Mouse (Mus musculus) lung, postnatal 25 days (tissue): ENCODE results near the gene Tspan3.
A peak's percentile ranks its signal among the peaks of the same experiment; 100 is the strongest.

Source experiments
- DNase-seq: peaks from one replicate; pipeline ENCODE4 v3.0.0; 2022; ENCODE audit warnings: low spot score

The Tspan3 gene

GRCm38 (mm10) chr9:56165377-56165776 is at the start of gene Tspan3:
Gene Tspan3, minus strand, starts transcription at chr9:56165477.
- no peak for DNase-seq

- peak; percentile 54 for DNase-seq
Observed at GRCm38 (mm10) chr9:56213451-56214291, 48.4 kb upstream of the Tspan3 start.

DNA sequence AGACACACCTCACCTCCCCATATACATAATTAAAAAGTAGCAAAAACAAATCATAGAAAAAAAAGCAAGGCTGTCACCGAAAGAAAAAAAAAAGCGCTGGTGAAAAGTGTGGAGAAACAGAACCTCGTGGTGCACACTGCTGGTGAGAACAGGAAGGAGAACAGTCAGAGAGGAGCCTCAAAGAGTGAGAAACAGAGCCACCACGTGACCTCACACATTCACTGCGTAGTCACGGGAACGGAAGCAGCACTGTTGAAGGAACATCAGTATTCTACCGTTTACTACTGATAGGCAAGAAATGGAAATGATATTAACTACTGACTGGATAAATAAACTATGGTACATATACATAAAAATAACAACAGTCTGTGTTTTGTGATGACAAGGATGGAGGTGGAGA is 43.5 kb upstream of the Tspan3 start:
- no peak for DNase-seq

DNA sequence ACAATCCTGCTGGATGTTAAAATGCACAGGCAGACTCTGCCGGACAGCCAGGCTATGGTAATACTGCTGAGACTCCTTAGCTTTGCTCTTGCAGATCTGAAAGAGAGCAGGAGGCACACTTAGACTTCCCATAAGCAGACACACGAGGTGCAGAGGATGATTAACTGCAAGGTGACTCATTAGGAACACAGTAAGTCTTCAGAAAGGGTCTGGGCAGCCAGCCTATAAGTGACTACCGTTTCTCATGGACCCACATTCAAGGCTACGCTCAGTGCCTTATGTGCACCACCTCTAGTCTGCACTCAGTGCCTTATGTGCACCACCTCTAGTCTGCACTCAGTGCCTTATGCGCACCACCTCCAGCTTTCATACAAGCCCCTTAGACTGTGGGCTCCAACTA is 42.2 kb upstream of the Tspan3 start:
- no peak for DNase-seq

DNA sequence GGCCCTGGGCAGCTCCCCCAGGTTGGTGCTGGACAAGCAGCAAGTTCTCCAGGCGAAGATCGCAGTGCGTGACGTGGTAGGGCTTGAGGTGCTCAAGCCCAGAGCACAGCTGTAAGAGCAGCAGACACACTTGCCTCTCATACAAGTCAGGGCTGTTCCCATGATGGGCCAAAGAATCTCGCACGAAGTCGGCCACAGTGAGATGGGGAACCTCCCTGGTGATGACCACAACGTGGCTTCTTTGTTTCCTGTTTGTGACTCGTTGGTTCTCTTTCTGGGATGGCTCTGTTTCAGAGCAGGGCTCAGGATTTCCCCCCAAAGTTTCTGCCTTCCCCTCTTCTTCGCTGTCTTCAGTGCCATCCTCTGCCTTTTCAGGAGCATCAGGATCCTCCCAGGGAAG is 41.8 kb upstream of the Tspan3 start:
- DNase-seq, result no peak

DNA sequence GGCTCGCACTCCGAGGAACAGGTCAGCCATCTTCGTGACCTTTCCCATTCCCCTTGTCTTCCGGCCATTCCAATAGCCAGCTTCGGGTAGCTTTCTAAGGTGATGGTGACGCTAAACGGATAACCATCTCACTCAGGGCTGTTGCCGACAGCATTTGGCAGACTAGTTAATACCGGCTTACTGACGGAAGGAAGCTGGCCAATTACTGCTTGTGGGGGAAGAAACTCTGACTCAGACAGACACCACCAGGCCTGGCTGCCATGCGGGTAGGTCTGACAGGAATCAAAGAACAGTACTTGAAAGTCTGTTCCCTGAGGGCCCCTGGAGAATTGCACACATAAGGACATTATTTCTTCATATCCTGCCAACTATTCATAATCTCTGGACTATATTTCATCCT is 40.1 kb upstream of the Tspan3 start:
- no peak for DNase-seq

- DNase-seq, result no peak
Observed at GRCm38 (mm10) chr9:56204316-56204715, 39.0 kb upstream of the Tspan3 start.

DNA sequence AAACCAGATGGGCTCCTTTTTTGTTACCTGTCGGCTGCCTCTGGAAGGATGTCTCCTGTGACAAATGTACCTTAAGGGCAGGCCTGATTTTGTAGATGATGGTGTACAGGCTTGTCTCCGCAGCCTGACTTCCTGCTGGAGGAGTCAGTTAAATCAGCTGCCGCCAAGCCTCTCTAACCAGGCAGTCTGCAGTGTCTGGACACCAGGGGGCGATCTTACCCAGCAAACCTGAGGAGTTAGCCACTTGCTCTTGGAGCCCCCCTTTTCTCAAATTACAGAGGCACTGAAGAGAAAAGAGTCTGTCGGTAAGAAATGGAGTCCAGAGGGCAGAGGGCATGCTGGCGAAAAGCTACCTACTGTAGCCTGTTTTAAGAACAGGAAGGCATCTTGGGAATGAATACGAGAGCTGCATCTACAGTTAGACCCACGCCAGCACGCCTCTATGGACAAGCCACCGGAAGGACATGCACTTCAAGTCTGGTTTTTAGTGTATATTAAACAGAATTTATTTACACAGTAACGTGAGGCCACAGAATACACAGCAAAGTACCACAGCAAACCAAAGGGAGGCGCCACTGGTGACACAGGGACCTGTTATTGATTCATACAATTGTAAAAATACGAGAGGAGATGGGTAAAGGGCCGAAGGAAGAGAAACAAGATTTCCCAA is 35.5 kb upstream of the Tspan3 start:
- DNase-seq, result peak; percentile 78

- no peak for DNase-seq
Observed at GRCm38 (mm10) chr9:56200200-56200599, 34.9 kb upstream of the Tspan3 start.

GRCm38 (mm10) chr9:56196921-56197320 is 31.6 kb upstream of the Tspan3 start:
- DNase-seq, result no peak

DNA sequence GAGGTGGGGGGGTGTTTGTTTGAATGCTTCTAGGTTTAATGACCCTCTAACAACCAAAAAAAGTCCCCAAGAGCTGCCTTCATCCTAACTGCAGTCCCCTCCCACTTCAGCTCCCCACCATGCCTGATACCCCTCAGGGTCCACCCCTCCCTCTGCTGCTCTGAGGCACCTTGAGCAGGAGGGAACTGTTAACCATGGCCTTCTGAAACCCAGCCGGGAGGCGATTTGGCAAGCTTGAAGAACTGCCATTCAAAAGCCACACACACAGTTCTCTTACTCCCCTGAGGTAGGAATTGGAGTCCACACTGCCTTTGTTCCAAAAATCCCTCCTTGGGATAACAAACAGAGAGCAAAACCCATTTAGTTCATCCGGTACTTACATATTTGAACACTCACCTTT is 29.9 kb upstream of the Tspan3 start:
- no peak for DNase-seq

DNA sequence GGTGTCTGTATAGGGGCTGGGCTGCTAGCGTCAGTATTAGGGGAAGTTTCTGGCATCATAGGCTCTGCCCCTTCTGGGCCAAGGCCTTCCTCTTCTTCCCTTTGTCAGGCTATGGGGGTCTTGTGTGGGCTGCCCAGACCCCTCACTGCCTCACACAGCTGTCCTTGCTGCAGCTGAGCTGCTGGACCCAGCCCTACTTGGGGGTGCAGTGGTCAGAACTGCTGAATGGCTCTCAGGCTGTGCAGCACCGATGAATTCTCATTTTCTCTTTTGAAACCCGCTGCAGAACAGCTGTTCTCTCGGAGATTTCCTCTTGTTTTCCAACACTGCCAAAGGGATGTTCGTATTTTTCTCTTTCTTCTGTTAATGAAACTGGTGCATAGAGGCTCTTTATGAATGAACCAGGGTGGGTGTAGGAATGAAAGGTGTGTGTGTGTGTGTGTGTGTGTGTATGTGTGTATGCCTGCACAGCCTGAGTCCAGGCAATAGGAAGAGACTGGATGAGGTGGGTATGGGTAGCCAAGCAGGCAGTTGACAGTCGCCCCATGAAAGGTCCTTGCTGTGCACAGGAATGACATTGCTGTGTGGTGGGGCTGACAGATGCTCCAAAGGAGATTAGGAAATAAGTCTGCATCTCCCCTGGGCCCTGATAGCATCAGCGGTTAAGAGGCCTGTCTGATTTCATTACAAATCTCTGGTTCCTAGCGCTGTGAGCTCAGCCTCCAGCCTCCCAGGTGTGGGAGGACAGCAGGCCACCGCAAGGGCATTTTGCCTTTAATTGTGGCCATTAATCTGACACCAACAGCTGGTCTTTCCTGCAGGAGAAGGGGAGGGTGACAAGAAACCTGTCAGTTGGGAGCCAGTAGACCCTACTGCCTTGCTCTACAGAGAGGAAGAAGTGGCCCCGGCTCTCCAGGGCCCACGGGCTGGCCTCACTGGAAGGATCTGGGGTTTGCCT is 26.5 kb upstream of the Tspan3 start:
- no peak for DNase-seq

GRCm38 (mm10) chr9:56180118-56180781 is 15.0 kb upstream of the Tspan3 start:
- no peak for DNase-seq

GRCm38 (mm10) chr9:56179416-56180117 is 14.3 kb upstream of the Tspan3 start:
- DNase-seq, result no peak

- no peak for DNase-seq
Observed at GRCm38 (mm10) chr9:56177354-56177753, 12.1 kb upstream of the Tspan3 start.

DNA sequence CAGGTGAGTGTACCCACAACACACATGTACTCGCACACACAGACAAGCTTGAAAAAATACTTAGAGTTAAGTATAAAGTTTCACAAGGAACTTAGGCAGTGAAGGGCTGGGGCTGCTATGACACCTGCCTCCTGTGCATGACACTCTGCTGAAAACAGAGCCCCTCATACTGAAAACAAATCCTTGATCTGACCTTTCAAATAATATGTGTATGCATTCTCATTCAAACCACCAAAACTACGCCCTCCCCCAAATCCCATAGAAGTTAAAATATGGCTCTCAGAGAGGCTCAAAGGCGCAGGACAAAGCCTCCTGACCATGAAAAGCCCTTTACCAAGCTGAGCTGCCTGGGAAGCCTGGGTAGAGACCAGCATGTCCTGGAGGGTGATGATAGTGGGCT is 10.0 kb upstream of the Tspan3 start:
- DNase-seq, result no peak

- DNase-seq, result no peak
Observed at GRCm38 (mm10) chr9:56167690-56168089, 2.4 kb upstream of the Tspan3 start.

GRCm38 (mm10) chr9:56166161-56166560 is 884 bp upstream of the Tspan3 start:
- no peak for DNase-seq

- DNase-seq, result peak; percentile 85
Observed at GRCm38 (mm10) chr9:56160341-56161141, 4.7 kb downstream of the Tspan3 start.

DNA sequence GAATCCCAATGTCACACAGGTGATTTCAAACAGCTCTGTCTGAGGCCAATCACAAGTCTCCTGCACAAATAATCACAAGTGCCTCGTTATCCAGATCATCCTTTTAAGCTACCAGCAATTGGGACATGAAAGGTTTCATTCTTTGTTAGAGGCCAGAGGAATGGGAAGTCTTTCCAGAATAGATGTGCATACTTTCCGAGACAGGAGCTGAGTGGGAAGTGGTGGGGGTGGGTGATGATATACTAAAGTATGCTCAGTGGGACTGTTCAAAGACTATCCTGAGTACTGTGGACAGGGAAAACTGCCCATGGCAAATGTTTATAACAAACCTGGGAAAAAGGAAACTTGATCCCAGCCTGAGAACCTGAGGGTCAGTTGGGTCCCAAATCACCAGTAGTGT is 5.8 kb downstream of the Tspan3 start:
- no peak for DNase-seq
